Mouse (Mus musculus) heart, adult 2 months (tissue): ENCODE data around the gene Baz2b. TPM values are rescaled to one million over a fixed set of nuclear protein-coding genes. Genes with fewer than 3 reads are reported as not detected.

Source experiments
- DNase-seq, 2 experiments: peaks; one replicate each; pipeline ENCODE4 v3.0.0; 2021
- H3K27ac ChIP-seq: fragments of 200-600 bp; 2 replicates; pipeline ENCODE4 v1.8.1; 2022
- H3K27me3 ChIP-seq: fragments of 200-500 bp; 2 replicates; pipeline ENCODE4 v1.6.1; 2012; ENCODE audit warnings: mild to moderate bottlenecking, low read length, inconsistent platforms, mixed read lengths; ENCODE audit not compliant: control insufficient read depth, insufficient read depth
- H3K36me3 ChIP-seq: fragments of 200-500 bp; 2 replicates; pipeline ENCODE4 v1.6.1; 2012; ENCODE audit warnings: low read length, inconsistent platforms; ENCODE audit not compliant: control insufficient read depth, insufficient read depth
- H3K4me1 ChIP-seq: fragments of 200-500 bp; 2 replicates; pipeline ENCODE4 v1.6.1; 2011; ENCODE audit warnings: low read length; ENCODE audit not compliant: control insufficient read depth, insufficient read depth
- H3K4me3 ChIP-seq: fragments of 200-600 bp; 2 replicates; pipeline ENCODE4 v1.8.1; 2022
- H3K79me2 ChIP-seq: fragments of 200-500 bp; replicated peaks from 2 replicates; pipeline ENCODE4 v1.6.1; 2012; ENCODE audit warnings: mild to moderate bottlenecking, inconsistent platforms, low read length, moderate library complexity, mixed read lengths; ENCODE audit not compliant: control insufficient read depth, insufficient read depth
- H3K9ac ChIP-seq: fragments of 200-500 bp; 2 replicates; pipeline ENCODE4 v1.6.1; 2012; ENCODE audit warnings: low read depth, mild to moderate bottlenecking, control low read depth, inconsistent platforms, low read length, mixed read lengths
- CTCF ChIP-seq: fragments of 200-600 bp; IDR thresholded peaks from 2 replicates; pipeline ENCODE4 v1.8.1; 2022; ENCODE audit warnings: antibody characterized with exemption, mild to moderate bottlenecking, moderate library complexity
- EP300 ChIP-seq: fragments of 200-500 bp; IDR thresholded peaks from 2 replicates; pipeline ENCODE4 v1.6.1; 2011; ENCODE audit warnings: low read depth, low read length, control low read depth; ENCODE audit not compliant: insufficient read depth
- POLR2A ChIP-seq: fragments of 200-500 bp; IDR thresholded peaks from 2 replicates; pipeline ENCODE4 v1.6.1; 2011; ENCODE audit warnings: mild to moderate bottlenecking, low read depth, low read length, control low read depth; ENCODE audit not compliant: insufficient read depth
- WGBS: fragments of 180-500 bp; shearing (Covaris S2); methylation state at CpG from one replicate; pipeline ENCODE4 v1.1.7; 2018; 5-methylcytosine and 5-hydroxymethylcytosine counted together
- intact Hi-C: fragments of 180-260 bp; cut with DNase I; formaldehyde crosslinking; loops from one replicate; pipeline ENCODE4 v1.15.1; 2025
- polyA plus RNA-seq: library from polyadenylated mRNA; depleted of rRNA; stranded (reverse); fragments of >200 nt; gene quantifications from 2 replicates; pipeline ENCODE4 v1.2.3, GENCODE M21; 2012
- total RNA-seq, 2 experiments: library from RNA; stranded (reverse); gene quantifications; 2 replicates each; pipeline ENCODE4 v1.2.3; 2021

Baz2b gene
- total and polyA plus RNA-seq, 3 experiments, result 12.8 to 39.5 (median 39.5) TPM

DNA sequence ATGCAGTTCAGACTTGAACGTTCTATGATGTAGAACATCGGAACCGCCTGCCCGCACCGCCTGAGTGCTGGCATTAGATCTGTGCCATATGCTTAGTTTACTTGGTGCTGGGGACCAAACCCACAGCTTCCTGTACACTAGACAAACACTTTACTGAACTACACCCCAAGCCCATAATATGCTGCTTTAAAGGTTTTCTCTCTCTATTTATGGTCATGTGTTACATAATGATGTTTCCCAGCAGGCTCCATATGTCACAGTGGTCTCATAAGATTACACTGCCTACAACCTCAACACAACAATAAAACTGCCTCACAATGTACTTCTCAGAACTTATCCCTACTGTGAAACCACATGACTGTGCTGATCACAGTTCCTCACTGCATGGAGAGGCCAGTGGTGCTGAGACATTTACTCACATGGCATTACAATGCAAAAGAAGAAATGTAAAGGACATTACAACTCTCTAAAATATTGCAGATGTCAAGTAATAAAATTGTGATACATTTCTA, 9.5 kb downstream of the Baz2b start:
- no peak for TF ChIP-seq POLR2A
- TF ChIP-seq EP300, result no peak
- TF ChIP-seq CTCF, result no peak
- Histone ChIP-seq H3K79me2 (no peaks in the 10 kb centered on the region), H3K4me3 (no peak overlapping the region), H3K27ac (no peak overlapping the region), H3K4me1 (no peaks in the 10 kb centered on the region), H3K36me3 (no peaks in the 10 kb centered on the region), H3K9ac (no peak overlapping the region), H3K27me3 (no peaks in the 10 kb centered on the region)
- intact Hi-C loops, result loop anchor here (10.0 kb wide), 1 partner anchor 675 kb away; no protein-coding TSS in a partner anchor
- WGBS, result 96% methylated on average over 5 of the region's 5 CpGs
- no peak for DNase-seq

DNA sequence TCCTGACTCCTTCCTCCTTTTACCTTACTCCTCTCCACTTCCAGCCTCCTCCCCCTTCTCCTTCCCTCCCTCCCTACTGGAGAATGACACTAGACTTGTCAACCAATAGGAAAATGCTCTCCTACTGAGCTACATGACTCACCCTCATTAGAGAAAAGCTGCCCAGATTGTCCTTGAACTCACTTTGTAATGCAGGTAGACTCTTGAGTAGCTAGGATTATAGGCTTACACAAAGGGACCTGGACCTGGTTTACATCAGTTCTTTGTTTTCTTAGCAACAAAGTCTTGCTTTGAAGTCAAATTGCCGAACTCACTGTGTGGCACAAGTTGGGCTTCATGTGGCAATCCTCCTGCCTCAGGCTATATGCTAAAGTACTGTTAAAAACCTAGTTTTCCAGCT, 12.8 kb downstream of the Baz2b start:
- Histone ChIP-seq H3K27me3 (no peaks in the 10 kb centered on the region), H3K4me1 (no peaks in the 10 kb centered on the region), H3K79me2 (no peaks in the 10 kb centered on the region), H3K9ac (no peak overlapping the region), H3K27ac (no peak overlapping the region), H3K36me3 (no peaks in the 10 kb centered on the region), H3K4me3 (no peak overlapping the region)
- TF ChIP-seq CTCF (no peak), POLR2A (no peak), EP300 (no peak)
- no peak for DNase-seq
- 76% methylated on average over 1 of the region's 1 CpGs for WGBS
- intact Hi-C loops, result no loop called here

DNA sequence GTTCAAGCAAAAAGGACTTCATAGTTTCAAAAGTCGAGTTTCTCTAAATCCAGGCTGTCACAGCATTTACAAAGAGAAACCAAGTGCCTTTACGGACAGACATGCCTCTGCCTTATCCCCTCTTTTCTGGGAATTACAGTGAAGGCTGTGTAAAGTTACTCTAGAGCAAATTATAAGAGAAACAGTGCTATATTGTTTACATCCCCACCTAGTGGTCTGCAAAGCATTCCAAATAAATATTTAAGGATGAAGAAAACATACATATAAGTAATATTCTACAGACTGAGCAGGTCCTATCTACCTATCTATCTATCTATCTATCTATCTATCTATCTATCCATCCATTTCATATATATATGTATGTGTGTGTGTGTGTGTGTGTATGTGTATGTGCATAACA, 27.9 kb downstream of the Baz2b start:
- intact Hi-C loops, result no loop called here
- no peak for DNase-seq

DNA sequence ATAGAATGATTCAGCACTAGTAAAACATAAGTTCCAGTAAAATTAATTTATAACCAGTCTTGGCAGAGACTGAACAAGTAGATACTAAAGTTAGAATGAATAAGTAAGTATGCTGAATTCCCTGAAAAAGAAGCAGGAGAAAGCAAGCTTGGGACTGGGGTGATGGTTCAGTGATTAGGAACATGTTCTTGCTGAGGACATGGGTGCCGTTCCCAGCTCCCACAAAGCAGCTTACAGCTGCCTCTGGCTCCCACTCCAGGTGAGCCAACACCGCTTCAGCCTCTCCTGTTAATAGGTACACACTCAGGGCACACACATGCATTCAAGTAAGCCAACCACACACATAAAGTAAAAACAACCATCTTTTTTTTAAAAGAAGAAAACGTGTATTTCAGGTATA, 32.1 kb downstream of the Baz2b start:
- Histone ChIP-seq H3K4me1 (no peaks in the 10 kb centered on the region; the same call in 1 of the 2 replicates), H3K9ac (no peak overlapping the region), H3K4me3 (no peak overlapping the region), H3K27ac (no peak overlapping the region), H3K36me3 (no peaks in the 10 kb centered on the region), H3K27me3 (no peaks in the 10 kb centered on the region), H3K79me2 (no peaks in the 10 kb centered on the region)
- no peak for DNase-seq
- TF ChIP-seq CTCF (no peak), EP300 (no peak), POLR2A (no peak)
- intact Hi-C loops, result no loop called here
- WGBS, result 96% methylated on average over 3 of the region's 3 CpGs

More for the DNA sequence above, 27.9 kb downstream of the Baz2b start:
- Histone ChIP-seq H3K27me3 (no peaks in the 10 kb centered on the region), H3K36me3 (no peaks in the 10 kb centered on the region), H3K79me2 (no peaks in the 10 kb centered on the region), H3K27ac (no peak overlapping the region), H3K4me1 (no peaks in the 10 kb centered on the region), H3K4me3 (no peak overlapping the region), H3K9ac (no peak overlapping the region)
- no peak for TF ChIP-seq EP300
- TF ChIP-seq POLR2A, result no peak
- TF ChIP-seq CTCF, result peak; percentile 51
- 47% methylated on average over 2 of the region's 2 CpGs for WGBS

DNA sequence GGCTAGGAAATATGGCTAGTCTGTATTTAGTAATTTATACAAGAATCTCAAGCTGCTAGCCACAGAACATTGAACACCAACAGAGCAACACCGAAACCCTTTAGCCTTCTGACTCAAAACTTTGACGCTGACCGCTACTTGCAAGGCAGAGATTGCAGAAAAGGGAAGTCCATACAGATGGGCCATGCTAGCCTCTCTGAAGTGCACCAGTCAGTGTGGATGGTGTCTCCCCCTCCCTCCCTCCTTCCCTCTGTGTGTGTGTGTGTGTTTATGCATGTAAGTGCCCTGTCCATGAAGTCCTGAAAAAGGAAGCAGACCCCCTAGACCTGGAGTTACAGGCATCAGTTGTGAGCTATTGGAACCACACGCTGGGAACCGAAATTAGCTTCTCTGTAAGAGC, 33.6 kb downstream of the Baz2b start:
- no peaks in the 10 kb centered on the region; the same call in 1 of the 2 replicates for H3K4me1 ChIP-seq
- intact Hi-C loops, result no loop called here
- no peak overlapping the region for H3K4me3 ChIP-seq
- H3K9ac ChIP-seq, result no peak overlapping the region
- no peak for TF ChIP-seq EP300
- no peak for TF ChIP-seq POLR2A
- TF ChIP-seq CTCF, result no peak
- H3K27ac ChIP-seq, result no peak overlapping the region
- 85% methylated on average over 5 of the region's 5 CpGs for WGBS
- H3K36me3 ChIP-seq, result no peaks in the 10 kb centered on the region
- no peaks in the 10 kb centered on the region for H3K79me2 ChIP-seq
- DNase-seq, result peak in 1 of 2 experiments; percentile 19
- no peaks in the 10 kb centered on the region for H3K27me3 ChIP-seq

DNA sequence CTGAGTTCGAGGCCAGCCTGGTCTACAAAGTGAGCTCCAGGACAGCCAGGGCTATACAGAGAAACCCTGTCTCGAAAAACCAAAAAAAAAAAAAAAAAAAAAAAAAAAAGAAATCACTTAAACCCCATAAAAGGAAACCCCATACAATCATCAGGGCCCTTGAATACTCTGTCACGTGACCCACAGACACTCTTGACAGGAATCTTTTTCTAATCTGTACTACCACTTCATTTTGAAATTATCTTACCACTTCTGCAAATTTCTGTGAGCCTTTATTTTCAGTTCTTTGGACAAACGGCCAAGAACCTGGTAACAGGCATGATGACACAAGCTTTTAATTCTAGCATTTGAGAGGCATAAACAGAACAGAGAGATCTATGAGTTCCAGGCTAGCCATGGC, 34.6 kb downstream of the Baz2b start:
- Histone ChIP-seq H3K79me2 (no peaks in the 10 kb centered on the region), H3K9ac (no peak overlapping the region), H3K36me3 (no peaks in the 10 kb centered on the region), H3K4me3 (no peak overlapping the region), H3K27ac (no peak overlapping the region), H3K27me3 (no peaks in the 10 kb centered on the region), H3K4me1 (no peaks in the 10 kb centered on the region; the same call in 1 of the 2 replicates)
- DNase-seq, result no peak
- 95% methylated on average over 3 of the region's 4 CpGs for WGBS
- intact Hi-C loops, result no loop called here
- TF ChIP-seq POLR2A (no peak), CTCF (no peak), EP300 (no peak)
